Mouse (Mus musculus) monocyte, adult 2 months (primary cell): ENCODE data around the gene Taar7a.

ENCODE experiments used
- DNase-seq, 2 experiments: peaks; one replicate each; pipeline ENCODE4 v3.0.0; 2022; ENCODE audit warnings: low spot score in 2 of 2, low read depth in 1 of 2

Taar7a gene

GRCm38 (mm10) chr10:23993381-23993780 lies at the start of gene Taar7a:
TSS of gene Taar7a (minus strand) at chr10:23993481.
- DNase-seq, result no peak

- DNase-seq, result no peak
Measured at GRCm38 (mm10) chr10:24040120-24040869, 47.0 kb upstream of the Taar7a start.

GRCm38 (mm10) chr10:24037314-24037713 lies 44.0 kb upstream of the Taar7a start, which contains the start of gene Taar7e:
TSS of gene Taar7e (plus strand) at chr10:24037614.
- no peak for DNase-seq

GRCm38 (mm10) chr10:24031347-24031746 lies 38.1 kb upstream of the Taar7a start:
- no peak for DNase-seq

GRCm38 (mm10) chr10:24026922-24027321 lies 33.6 kb upstream of the Taar7a start, which contains the start of gene Taar7d:
TSS of gene Taar7d (plus strand) at chr10:24027222.
- DNase-seq, result no peak

GRCm38 (mm10) chr10:24008143-24008542 lies 14.9 kb upstream of the Taar7a start:
- DNase-seq, result no peak

GRCm38 (mm10) chr10:24007034-24007433 lies 13.8 kb upstream of the Taar7a start:
- no peak for DNase-seq

GRCm38 (mm10) chr10:24006442-24006841 lies 13.2 kb upstream of the Taar7a start:
- no peak for DNase-seq

- DNase-seq, result no peak
Measured at GRCm38 (mm10) chr10:23999639-24000038, 6.4 kb upstream of the Taar7a start, which contains the start of gene Taar7b. TSS of gene Taar7b (plus strand) at chr10:23999939.

- DNase-seq, result no peak
Measured at GRCm38 (mm10) chr10:23986419-23986818, 6.9 kb downstream of the Taar7a start.

- DNase-seq, result no peak
Measured at GRCm38 (mm10) chr10:23985546-23985945, 7.7 kb downstream of the Taar7a start, which contains the start of gene Taar6. TSS of gene Taar6 (minus strand) at chr10:23985646.

GRCm38 (mm10) chr10:23978901-23979705 lies 14.2 kb downstream of the Taar7a start:
- DNase-seq, result no peak

- no peak for DNase-seq
Measured at GRCm38 (mm10) chr10:23977958-23978357, 15.3 kb downstream of the Taar7a start.

- no peak for DNase-seq
Measured at GRCm38 (mm10) chr10:23971256-23971655, 22.0 kb downstream of the Taar7a start.

- no peak for DNase-seq
Measured at GRCm38 (mm10) chr10:23970656-23971165, 22.6 kb downstream of the Taar7a start, which contains the start of gene Taar5. TSS of gene Taar5 (plus strand) at chr10:23970706.

- DNase-seq, result no peak
Measured at GRCm38 (mm10) chr10:23964921-23965610, 28.2 kb downstream of the Taar7a start.

- DNase-seq, result no peak
Measured at GRCm38 (mm10) chr10:23963444-23963843, 29.8 kb downstream of the Taar7a start.

GRCm38 (mm10) chr10:23960444-23960915 lies 32.8 kb downstream of the Taar7a start, which contains the start of gene Taar4:
TSS of gene Taar4 (plus strand) at chr10:23960494.
- DNase-seq, result no peak

- no peak for DNase-seq
Measured at GRCm38 (mm10) chr10:23959071-23959470, 34.2 kb downstream of the Taar7a start.

- DNase-seq, result no peak
Measured at GRCm38 (mm10) chr10:23951714-23952113, 41.6 kb downstream of the Taar7a start.

GRCm38 (mm10) chr10:23949508-23950005 lies 43.7 kb downstream of the Taar7a start, which contains the start of gene Taar3:
TSS of gene Taar3 (plus strand) at chr10:23949558.
- no peak for DNase-seq
